Mouse (Mus musculus) ES-E14 (cell line): ENCODE data around the gene Pcna.

Experiments used
- CHD2 ChIP-seq: IDR thresholded peaks from 2 replicates; pipeline ENCODE4 v1.6.1; 2014; ENCODE audit warnings: mild to moderate bottlenecking, low read depth, low read length, inconsistent platforms
- HCFC1 ChIP-seq: IDR thresholded peaks from 2 replicates; pipeline ENCODE4 v1.6.1; 2012; ENCODE audit warnings: low read length, inconsistent platforms, borderline replicate concordance; ENCODE audit not compliant: insufficient read depth

DNA sequence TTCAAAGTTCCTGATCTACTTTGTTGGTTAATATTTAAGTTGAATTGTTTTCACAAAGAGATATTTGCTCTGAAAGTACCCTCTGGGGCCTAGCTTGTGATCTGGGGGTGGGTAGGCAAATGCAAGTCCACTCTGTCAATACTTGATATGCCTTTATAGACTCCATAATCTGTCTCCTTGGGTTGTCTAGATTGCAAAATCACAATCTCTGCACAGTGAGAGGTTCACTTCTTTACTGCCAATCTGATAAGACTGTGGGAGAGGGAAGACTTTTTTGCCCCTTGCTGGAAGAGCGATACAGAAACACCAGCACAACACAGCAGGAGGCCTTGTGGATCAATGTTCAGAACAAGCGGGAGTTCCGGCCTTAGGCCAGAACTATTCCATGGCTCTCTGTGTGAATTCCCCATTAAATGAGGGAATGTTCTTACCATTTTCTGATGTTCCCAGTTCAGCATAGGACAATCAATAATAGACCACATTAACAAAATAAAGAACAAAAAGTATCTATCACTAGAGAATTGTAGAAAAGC, 20.6 kb downstream of the Pcna start:
- no peak for TF ChIP-seq CHD2
- TF ChIP-seq HCFC1: no peak
